Mouse (Mus musculus) mesoderm, embryonic 11.5 days (tissue): ENCODE measurements around the gene Gm16181.

ENCODE experiments used
- DNase-seq: peaks from one replicate; pipeline ENCODE4 v3.0.0-alpha.2; 2012; ENCODE audit warnings: low read depth, low spot score

The Gm16181 gene

GRCm38 (mm10) chr17:35220156-35220952 lies at the start of gene Gm16181:
TSS of gene Gm16181 (plus strand) at chr17:35220834.
- DNase-seq, result no peak

- DNase-seq, result no peak
Observed at GRCm38 (mm10) chr17:35172445-35173234, 48.0 kb upstream of the Gm16181 start.

- no peak for DNase-seq
Observed at GRCm38 (mm10) chr17:35173329-35173728, 47.3 kb upstream of the Gm16181 start.

GRCm38 (mm10) chr17:35174201-35174977 lies 46.2 kb upstream of the Gm16181 start:
- no peak for DNase-seq

- no peak for DNase-seq
Observed at GRCm38 (mm10) chr17:35175382-35175781, 45.3 kb upstream of the Gm16181 start.

- no peak for DNase-seq
Observed at GRCm38 (mm10) chr17:35175968-35176367, 44.7 kb upstream of the Gm16181 start, which contains the start of gene Aif1. TSS of gene Aif1 (minus strand) at chr17:35176068.

GRCm38 (mm10) chr17:35178528-35178927 lies 42.1 kb upstream of the Gm16181 start:
- peak; percentile 78 for DNase-seq

GRCm38 (mm10) chr17:35180093-35180492 lies 40.5 kb upstream of the Gm16181 start:
- no peak for DNase-seq

- DNase-seq, result peak; percentile 47
Observed at GRCm38 (mm10) chr17:35185639-35186611, 34.7 kb upstream of the Gm16181 start.

GRCm38 (mm10) chr17:35186681-35187080 lies 34.0 kb upstream of the Gm16181 start:
- peak; percentile 50 for DNase-seq

- no peak for DNase-seq
Observed at GRCm38 (mm10) chr17:35187345-35187744, 33.3 kb upstream of the Gm16181 start.

GRCm38 (mm10) chr17:35187959-35188610 lies 32.5 kb upstream of the Gm16181 start, which contains the start of gene Lst1:
TSS of gene Lst1 (minus strand) at chr17:35188439.
- no peak for DNase-seq

- no peak for DNase-seq
Observed at GRCm38 (mm10) chr17:35189186-35189585, 31.4 kb upstream of the Gm16181 start.

GRCm38 (mm10) chr17:35190096-35190495 lies 30.5 kb upstream of the Gm16181 start:
- DNase-seq, result no peak

- DNase-seq, result no peak
Observed at GRCm38 (mm10) chr17:35191723-35192122, 28.9 kb upstream of the Gm16181 start.

- no peak for DNase-seq
Observed at GRCm38 (mm10) chr17:35192924-35193323, 27.7 kb upstream of the Gm16181 start.

- DNase-seq, result no peak
Observed at GRCm38 (mm10) chr17:35193881-35194843, 26.5 kb upstream of the Gm16181 start, which contains the start of gene Ltb. TSS of gene Ltb (plus strand) at chr17:35194439.

- no peak for DNase-seq
Observed at GRCm38 (mm10) chr17:35194844-35195630, 25.6 kb upstream of the Gm16181 start.
